In the genomic region with DNA sequence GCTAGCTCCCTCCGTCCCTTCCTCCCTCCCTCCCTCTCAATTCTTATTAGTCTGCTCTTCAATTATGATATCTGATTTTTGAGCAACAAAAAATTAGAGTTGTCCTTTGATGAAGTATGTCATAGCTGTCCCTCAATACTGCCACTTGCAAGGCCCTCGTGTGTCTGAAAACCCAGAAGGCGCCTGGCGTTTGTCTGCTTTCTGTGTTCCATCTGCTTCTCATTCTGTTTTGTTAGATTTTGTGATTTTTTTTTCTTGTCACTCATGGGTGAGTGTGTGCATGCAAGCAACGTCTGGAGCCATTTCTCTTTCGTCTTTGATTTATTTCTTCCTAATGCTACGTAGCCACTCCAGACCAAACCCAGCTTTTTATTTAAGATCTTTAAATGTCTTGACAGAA, we compare ENCODE assay signal across 26 mouse cellular contexts. TPM values are rescaled to one million over a fixed set of nuclear protein-coding genes. Genes with fewer than 3 reads are reported as not detected.
A peak's percentile ranks its signal among the peaks of the same experiment; 100 is the strongest.
DNase-seq lines count a peak whose midpoint lies in the region; ATAC-seq lines count a peak whose summit lies in the region.
"Had no signal": no experiment of that assay in that cellular context is flagged by ENCODE, and none has a peak within 500 bp of the region (broad histone marks: within the 10 kb centered on the region; RNA-seq: fewer than 3 reads in every experiment).

No protein-coding gene starts in this region.

- WGBS in embryonic facial prominence, embryonic 13.5 days, result 31% methylated on average over 7 of the region's 7 CpGs
- 27% methylated on average over 7 of the region's 7 CpGs for WGBS in limb, embryonic 12.5 days

- peak; percentile 26 for DNase-seq in embryo, embryonic 10.5 days (ENCODE audit: low spot score)
- DNase-seq in embryo, embryonic 9.5 days (ENCODE audit: extremely low spot score), result no peak
- DNase-seq in layer of hippocampus, adult 9-11 months, result peak; percentile 27
- no peak for DNase-seq in layer of hippocampus, postnatal 10 days (ENCODE audit: low spot score in 2 of 2)
- DNase-seq in testis, postnatal 14 days (ENCODE audit: low spot score), result no peak
- DNase-seq in Muller cell, postnatal 12 days (ENCODE audit: inconsistent ontology term), result no peak
- DNase-seq: cerebellum, adult 11 months; cerebellum, postnatal 25 days; gastrocnemius, postnatal 36 days; heart, postnatal 4 days; kidney, adult 18-20 months; kidney, postnatal 10 days; retina, postnatal 1 day; right cerebral cortex, postnatal 4 days; thymus, postnatal 36 days had no signal

- H3K4me3 ChIP-seq in embryonic facial prominence, embryonic 13.5 days, result no peak overlapping the region
- H3K4me3 ChIP-seq in limb, embryonic 12.5 days (replicated peaks), result no peak overlapping the region
- H3K4me3 ChIP-seq: erythroblast, embryonic 14.5 days; heart, embryonic 12.5 days; liver, embryonic 15.5 days; midbrain, embryonic 12.5 days had no signal

- H3K36me3 ChIP-seq in embryonic facial prominence, embryonic 13.5 days, result peaks cover 7% of the 10 kb centered on the region
- H3K36me3 ChIP-seq in limb, embryonic 12.5 days, result peaks cover 12% of the 10 kb centered on the region
- H3K36me3 ChIP-seq: G1E; heart, embryonic 12.5 days; liver, embryonic 15.5 days; midbrain, embryonic 12.5 days had no signal

- H3K9me3 ChIP-seq in embryonic facial prominence, embryonic 13.5 days, result no peaks in the 10 kb centered on the region
- no peaks in the 10 kb centered on the region for H3K9me3 ChIP-seq in limb, embryonic 12.5 days
- H3K9me3 ChIP-seq: G1E; heart, embryonic 12.5 days; liver, embryonic 15.5 days; midbrain, embryonic 12.5 days had no signal

- peak overlapping the region; percentile 71 for H3K27ac ChIP-seq in embryonic facial prominence, embryonic 13.5 days
- H3K27ac ChIP-seq in limb, embryonic 12.5 days, result peak overlapping the region; percentile 73
- H3K27ac ChIP-seq: liver, embryonic 15.5 days; macrophage; midbrain, embryonic 12.5 days had no signal

- peaks cover 84% of the 10 kb centered on the region for H3K4me1 ChIP-seq in embryonic facial prominence, embryonic 13.5 days
- H3K4me1 ChIP-seq in limb, embryonic 12.5 days (replicated peaks), result peaks cover 80% of the 10 kb centered on the region
- H3K4me1 ChIP-seq: liver, embryonic 15.5 days; midbrain, embryonic 12.5 days had no signal

- no peak overlapping the region for H3K9ac ChIP-seq in embryonic facial prominence, embryonic 13.5 days
- no peak overlapping the region for H3K9ac ChIP-seq in limb, embryonic 12.5 days (replicated peaks)
- H3K9ac ChIP-seq: heart, embryonic 12.5 days; liver, embryonic 15.5 days; midbrain, embryonic 12.5 days had no signal

- H3K27me3 ChIP-seq in embryonic facial prominence, embryonic 13.5 days, result no peaks in the 10 kb centered on the region
- no peaks in the 10 kb centered on the region for H3K27me3 ChIP-seq in limb, embryonic 12.5 days
- H3K27me3 ChIP-seq: heart, embryonic 12.5 days; liver, embryonic 15.5 days; midbrain, embryonic 12.5 days had no signal

- peak overlapping the region; percentile 24; the same call in 1 of the 2 replicates for H3K4me2 ChIP-seq in embryonic facial prominence, embryonic 13.5 days
- peak overlapping the region; percentile 8 for H3K4me2 ChIP-seq in limb, embryonic 12.5 days
- H3K4me2 ChIP-seq: heart, embryonic 12.5 days; liver, embryonic 15.5 days; midbrain, embryonic 12.5 days had no signal

- no peak for ATAC-seq in embryonic facial prominence, embryonic 13.5 days (ENCODE audit: insufficient number of reproducible peaks, insufficient read depth, low FRiP score, low TSS enrichment, low read depth)
- no peak for ATAC-seq in limb, embryonic 12.5 days (ENCODE audit: insufficient number of reproducible peaks, insufficient read depth, low FRiP score, low TSS enrichment, low read depth)
- ATAC-seq: hindbrain, embryonic 16.5 days had no signal

RNA-seq across cellular contexts. Expression of a gene that starts 9.8 kb away (rescaled TPM):
- 1 to 10 TPM; 7.4 to 7.7 TPM for total RNA-seq in layer of hippocampus, postnatal 10 days (2021)
- 56.3 and 58.4 TPM in 2 replicates for polyA plus RNA-seq in embryonic facial prominence, embryonic 13.5 days (2015; fragmentation: Nextera tagmentation; extraction: Ambion mirVana)
- polyA plus RNA-seq in limb, embryonic 12.5 days (2016; fragmentation: Nextera tagmentation; extraction: Ambion mirVana), result 43.5 and 50.5 TPM in 2 replicates
- total RNA-seq: neutrophil, adult 5-6 weeks had no signal
- polyA plus RNA-seq: CD4-positive, CD25-positive, alpha-beta regulatory T cell, adult 4 months; erythroblast, embryonic 14.5 days; G1E; macrophage had no signal

Comparison
In these comparisons a context has a peak if more than half of its experiments do, and no peak if none do; other contexts are left out.
1. DNase-seq: peak in embryo, embryonic 10.5 days (single experiment) and layer of hippocampus, adult 9-11 months (single experiment); none in embryo, embryonic 9.5 days (single experiment), layer of hippocampus, postnatal 10 days (0 of 2), testis, postnatal 14 days (single experiment) and Muller cell, postnatal 12 days (single experiment).